Mouse (Mus musculus) lung, postnatal 0 days (tissue): Measurements from ENCODE around the gene Prss12. TPM values are rescaled to one million over a fixed set of nuclear protein-coding genes. Genes with fewer than 3 reads are reported as not detected.

Experiments used
- ATAC-seq: fragments of 200-750 bp; cut with Nextera tagmentation; 2 replicates; pipeline ENCODE4 v1.8.0; 2017; ENCODE audit warnings: moderate library complexity
- DNase-seq: peaks from one replicate; pipeline ENCODE4 v3.0.0-alpha.2; 2016; ENCODE audit warnings: low spot score
- H3K27ac ChIP-seq: fragments of 300-500 bp; sonication (generic); 2 replicates; pipeline ENCODE4 v1.5.1; 2014; ENCODE audit warnings: antibody characterized with exemption, mild to moderate bottlenecking, low read length, mixed read lengths
- H3K27me3 ChIP-seq: fragments of 300-500 bp; sonication (generic); replicated peaks from 2 replicates; pipeline ENCODE4 v1.6.1; 2014; ENCODE audit warnings: low read length, mixed read lengths; ENCODE audit not compliant: insufficient read depth
- H3K36me3 ChIP-seq: fragments of 300-500 bp; sonication (generic); 2 replicates; pipeline ENCODE4 v1.6.1; 2014; ENCODE audit warnings: low read length, mixed read lengths; ENCODE audit not compliant: insufficient read depth
- H3K4me1 ChIP-seq: fragments of 300-500 bp; sonication (generic); 2 replicates; pipeline ENCODE4 v1.6.1; 2014; ENCODE audit warnings: antibody characterized with exemption, low read depth, low read length, mixed read lengths; ENCODE audit not compliant: insufficient read depth
- H3K4me2 ChIP-seq: fragments of 300-500 bp; sonication (generic); replicated peaks from 2 replicates; pipeline ENCODE4 v1.6.1; 2014; ENCODE audit warnings: low read depth, mild to moderate bottlenecking, low read length, moderate library complexity, mixed read lengths
- H3K4me3 ChIP-seq: fragments of 300-500 bp; sonication (generic); 2 replicates; pipeline ENCODE4 v1.5.1; 2014; ENCODE audit warnings: low read depth, low read length
- H3K9ac ChIP-seq: fragments of 300-500 bp; sonication (generic); replicated peaks from 2 replicates; pipeline ENCODE4 v1.6.1; 2014; ENCODE audit warnings: low read depth, mild to moderate bottlenecking
- H3K9me3 ChIP-seq: fragments of 300-500 bp; sonication (generic); 2 replicates; pipeline ENCODE4 v1.6.1; 2016; ENCODE audit warnings: low read length, mixed read lengths
- CTCF ChIP-seq: IDR thresholded peaks from 2 replicates; pipeline ENCODE4 v1.5.1; 2016; ENCODE audit warnings: antibody characterized with exemption, mild to moderate bottlenecking
- EP300 ChIP-seq: IDR thresholded peaks from 2 replicates; pipeline ENCODE4 v1.6.1; 2016; ENCODE audit warnings: antibody characterized with exemption, mild to moderate bottlenecking, control low read depth
- WGBS: fragments of 180-500 bp; shearing (Covaris S2); extraction: QIAGEN DNeasy Blood & Tissue Kit; methylation state at CpG from one replicate; pipeline ENCODE4 v1.1.7; 2014; 5-methylcytosine and 5-hydroxymethylcytosine counted together
- polyA plus RNA-seq: library from polyadenylated mRNA; unstranded; fragments of >200 nt; fragmentation: Nextera tagmentation; extraction: Ambion mirVana; gene quantifications from 2 replicates; pipeline ENCODE4 v1.2.1, GENCODE M21; 2015

Prss12 gene
- polyA plus RNA-seq, result 22.3 and 23.8 TPM in 2 replicates

DNA sequence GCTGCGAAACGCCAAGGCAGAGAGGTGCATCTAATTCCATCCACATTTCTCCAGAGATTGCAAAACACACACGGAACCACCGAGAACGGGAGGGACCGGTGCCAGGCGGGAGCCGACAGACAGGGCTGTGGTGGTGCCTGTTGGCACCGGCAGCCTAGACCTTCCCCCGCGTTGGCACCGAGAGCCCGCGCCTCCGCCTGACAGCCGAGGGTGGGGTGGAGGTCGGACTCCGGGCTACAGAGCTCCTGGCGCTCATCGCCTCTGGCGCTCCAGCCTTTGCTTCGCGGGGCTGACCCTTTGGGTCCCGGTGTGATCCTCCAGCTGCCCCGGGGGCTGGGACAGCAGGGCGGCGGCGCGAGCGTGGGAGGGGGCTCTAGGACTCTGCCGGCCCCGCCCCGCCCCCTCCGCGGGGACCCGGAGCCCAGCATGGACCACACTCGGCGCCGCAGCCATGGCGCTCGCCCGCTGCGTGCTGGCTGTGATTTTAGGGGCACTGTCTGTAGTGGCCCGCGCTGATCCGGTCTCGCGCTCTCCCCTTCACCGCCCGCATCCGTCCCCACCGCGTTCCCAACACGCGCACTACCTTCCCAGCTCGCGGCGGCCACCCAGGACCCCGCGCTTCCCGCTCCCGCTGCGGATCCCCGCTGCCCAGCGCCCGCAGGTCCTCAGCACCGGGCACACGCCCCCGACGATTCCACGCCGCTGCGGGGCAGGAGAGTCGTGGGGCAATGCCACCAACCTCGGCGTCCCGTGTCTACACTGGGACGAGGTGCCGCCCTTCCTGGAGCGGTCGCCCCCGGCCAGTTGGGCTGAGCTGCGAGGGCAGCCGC lies at the start of gene Prss12:
Gene Prss12 (plus strand): TSS at position 206 of the 830 bp plus-strand sequence.
- WGBS, result 3% methylated on average over 69 of the region's 84 CpGs
- ATAC-seq (peak; percentile 70), DNase-seq (peak; percentile 36)
- peak within 1 kb of the TSS; percentile 99 for H3K4me2 ChIP-seq
- no peaks in the 10 kb centered on the region for H3K9me3 ChIP-seq
- TF ChIP-seq EP300, result no peak
- no peak for TF ChIP-seq CTCF
- no peaks in the 10 kb centered on the region; the same call in 1 of the 2 replicates for H3K4me1 ChIP-seq
- H3K27ac ChIP-seq, result peak within 1 kb of the TSS; percentile 57
- peak within 1 kb of the TSS; percentile 71 for H3K4me3 ChIP-seq
- no peaks in the 10 kb centered on the region for H3K36me3 ChIP-seq
- H3K27me3 ChIP-seq, result no peaks in the 10 kb centered on the region
- H3K9ac ChIP-seq, result peak within 1 kb of the TSS; percentile 48

DNA sequence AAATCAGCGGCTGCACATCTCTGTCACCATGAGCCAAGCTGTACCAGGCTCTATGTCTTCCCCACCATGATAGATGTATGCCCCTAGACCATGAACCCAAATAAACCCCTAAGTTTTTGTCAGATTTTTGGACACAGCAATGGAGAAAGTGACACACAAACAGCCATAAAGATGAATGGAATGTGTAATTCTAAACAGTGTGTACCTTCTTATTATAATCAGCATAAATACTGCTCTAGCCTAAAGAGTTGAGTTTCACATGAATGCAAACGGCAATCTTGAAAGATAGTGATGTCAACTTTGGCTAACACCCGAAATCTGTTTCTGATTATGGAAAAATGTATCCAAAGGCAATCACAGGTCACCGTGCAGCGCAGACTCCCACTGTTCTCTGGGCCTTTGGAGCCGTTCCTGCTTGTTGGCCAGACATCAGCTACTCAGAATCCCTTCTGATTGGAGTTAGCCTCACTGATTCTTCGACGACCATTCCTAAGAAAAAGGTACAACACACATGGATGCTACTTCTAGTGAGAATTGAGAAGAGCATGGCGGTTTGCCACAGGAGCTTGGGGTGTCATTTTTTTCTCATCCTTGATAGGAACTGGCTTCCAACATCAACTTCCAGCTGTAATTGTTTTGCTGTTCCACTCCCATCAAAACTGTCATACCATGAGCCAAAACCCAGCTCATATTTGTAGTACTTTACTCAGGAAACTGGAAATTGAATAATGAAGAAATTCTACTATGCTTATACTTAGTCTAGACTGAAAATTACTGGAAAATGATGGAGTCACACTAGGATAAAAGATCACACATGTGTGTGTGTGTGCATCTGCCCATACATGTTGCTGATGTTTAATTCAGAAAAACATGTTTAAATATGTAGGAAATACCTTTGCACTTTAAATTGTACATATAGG lies 48.9 kb upstream of the Prss12 start:
- WGBS, result 64% methylated on average over 9 of the region's 9 CpGs
- no peak overlapping the region for H3K4me2 ChIP-seq
- H3K36me3 ChIP-seq, result no peaks in the 10 kb centered on the region
- no peaks in the 10 kb centered on the region for H3K27me3 ChIP-seq
- no peak for DNase-seq
- no peak overlapping the region for H3K27ac ChIP-seq
- H3K4me3 ChIP-seq, result no peak overlapping the region
- no peak overlapping the region for H3K9ac ChIP-seq
- H3K9me3 ChIP-seq, result no peaks in the 10 kb centered on the region
- no peak for TF ChIP-seq EP300
- TF ChIP-seq CTCF, result no peak
- ATAC-seq, result no peak
- H3K4me1 ChIP-seq, result no peaks in the 10 kb centered on the region

DNA sequence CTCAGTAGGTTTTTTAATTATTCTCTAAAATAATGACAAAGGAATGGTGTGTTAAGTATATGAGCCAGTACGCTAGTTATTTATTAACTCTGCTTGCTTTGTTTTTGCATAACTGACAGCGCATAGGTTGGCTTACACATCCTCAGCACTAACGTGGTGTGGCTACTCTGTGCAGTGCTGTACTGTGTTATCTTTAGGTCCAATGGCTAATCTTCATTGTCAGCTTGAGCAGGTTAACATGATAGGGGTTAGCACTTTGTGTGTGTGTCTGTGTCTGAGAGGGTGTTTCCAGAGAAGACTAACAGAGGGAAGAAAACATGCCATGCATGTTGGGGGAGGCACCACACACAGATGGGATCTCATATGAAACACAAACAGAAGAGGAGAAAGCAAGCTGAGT lies 41.8 kb upstream of the Prss12 start:
- Histone ChIP-seq H3K27me3 (no peaks in the 10 kb centered on the region), H3K9me3 (no peaks in the 10 kb centered on the region), H3K4me3 (no peak overlapping the region), H3K36me3 (no peaks in the 10 kb centered on the region), H3K27ac (no peak overlapping the region), H3K4me2 (no peak overlapping the region), H3K4me1 (no peaks in the 10 kb centered on the region), H3K9ac (no peak overlapping the region)
- no peak for ATAC-seq
- 75% methylated on average over 3 of the region's 3 CpGs for WGBS
- no peak for DNase-seq
- TF ChIP-seq CTCF, result no peak
- no peak for TF ChIP-seq EP300

DNA sequence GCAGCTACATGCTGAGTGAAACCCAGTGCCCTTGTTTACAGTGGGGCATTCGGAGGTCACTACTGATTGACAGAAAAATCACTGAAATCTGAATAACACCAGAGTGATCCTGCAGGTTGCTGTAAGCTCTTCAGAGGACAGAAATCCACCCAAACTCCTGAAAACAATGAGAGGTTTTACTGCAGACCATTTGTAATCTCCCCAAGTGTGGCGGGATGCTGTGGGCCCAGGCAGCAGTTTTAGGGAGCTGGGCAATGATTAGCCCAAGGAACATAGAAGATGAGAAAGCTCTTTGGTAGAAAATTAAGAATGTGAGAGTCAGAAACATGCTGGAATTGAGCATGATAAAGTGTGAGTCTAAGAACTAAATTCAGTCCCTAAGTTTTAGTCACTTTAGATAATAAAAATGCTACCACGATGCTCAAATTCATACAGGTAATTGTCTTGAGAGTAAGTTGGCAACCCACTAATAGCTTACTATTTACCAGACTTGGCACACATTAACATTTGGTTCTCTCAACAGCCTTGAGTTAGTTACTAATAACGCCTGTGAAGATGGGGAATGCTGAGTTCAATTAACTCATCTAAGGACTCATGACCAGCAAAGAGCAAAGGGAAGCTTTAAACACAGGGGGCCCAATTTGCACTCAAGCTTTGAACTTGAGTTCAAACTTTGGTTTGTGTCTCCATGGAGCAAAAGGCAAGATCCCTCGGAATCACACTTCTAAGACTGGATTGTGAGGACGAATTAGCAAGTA lies 34.7 kb upstream of the Prss12 start:
- Histone ChIP-seq H3K27ac (no peak overlapping the region), H3K9me3 (no peaks in the 10 kb centered on the region), H3K27me3 (no peaks in the 10 kb centered on the region), H3K4me3 (no peak overlapping the region), H3K36me3 (no peaks in the 10 kb centered on the region), H3K9ac (no peak overlapping the region), H3K4me1 (no peaks in the 10 kb centered on the region), H3K4me2 (no peak overlapping the region)
- no peak for TF ChIP-seq CTCF
- no peak for TF ChIP-seq EP300
- 75% methylated on average over 6 of the region's 6 CpGs for WGBS
- ATAC-seq (no peak), DNase-seq (no peak)

DNA sequence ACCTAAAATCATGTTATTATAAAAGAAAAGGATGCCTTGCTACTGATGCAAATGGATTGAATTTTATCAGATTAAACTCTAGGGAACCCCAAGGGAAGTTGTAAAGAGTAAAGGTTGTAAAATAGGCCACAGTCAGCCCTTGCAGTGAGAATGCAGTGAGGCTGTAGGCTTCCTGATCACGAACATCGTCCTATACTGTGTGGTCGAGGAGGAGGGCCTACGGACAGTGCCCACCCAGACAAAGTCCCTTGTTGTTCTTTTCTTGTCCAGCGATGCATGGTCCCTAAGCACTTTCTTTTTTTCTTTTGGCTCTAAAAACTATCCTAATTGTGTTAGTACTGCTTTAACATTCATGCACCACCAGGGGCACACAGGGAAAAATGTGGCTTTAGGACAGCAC lies 33.5 kb upstream of the Prss12 start:
- no peak for DNase-seq
- WGBS, result 79% methylated on average over 5 of the region's 5 CpGs
- no peaks in the 10 kb centered on the region for H3K4me1 ChIP-seq
- H3K4me3 ChIP-seq, result no peak overlapping the region
- TF ChIP-seq EP300 (no peak), CTCF (no peak)
- no peak overlapping the region for H3K27ac ChIP-seq
- no peak overlapping the region for H3K9ac ChIP-seq
- no peak overlapping the region for H3K4me2 ChIP-seq
- ATAC-seq, result no peak
- no peaks in the 10 kb centered on the region for H3K9me3 ChIP-seq
- H3K27me3 ChIP-seq, result no peaks in the 10 kb centered on the region
- no peaks in the 10 kb centered on the region for H3K36me3 ChIP-seq
